Mouse (Mus musculus) urinary bladder, adult 2 months (tissue): ENCODE measurements around the gene Spock1. TPM values are rescaled to one million over a fixed set of nuclear protein-coding genes. Genes with fewer than 3 reads are reported as not detected.

Experiments
- DNase-seq: peaks from one replicate; pipeline ENCODE4 v3.0.0; 2022; ENCODE audit warnings: low spot score
- polyA plus RNA-seq: library from polyadenylated mRNA; depleted of rRNA; stranded (reverse); fragments of >200 nt; gene quantifications from 2 replicates; pipeline ENCODE4 v1.2.3, GENCODE M21; 2012

The Spock1 gene
- polyA plus RNA-seq, 1 experiment: 0.11 TPM

GRCm38 (mm10) chr13:57865029-57865428, 43.1 kb downstream of the Spock1 start:
- DNase-seq: no peak

- DNase-seq: no peak
Measured at GRCm38 (mm10) chr13:57858491-57858890, 49.6 kb downstream of the Spock1 start.

DNA sequence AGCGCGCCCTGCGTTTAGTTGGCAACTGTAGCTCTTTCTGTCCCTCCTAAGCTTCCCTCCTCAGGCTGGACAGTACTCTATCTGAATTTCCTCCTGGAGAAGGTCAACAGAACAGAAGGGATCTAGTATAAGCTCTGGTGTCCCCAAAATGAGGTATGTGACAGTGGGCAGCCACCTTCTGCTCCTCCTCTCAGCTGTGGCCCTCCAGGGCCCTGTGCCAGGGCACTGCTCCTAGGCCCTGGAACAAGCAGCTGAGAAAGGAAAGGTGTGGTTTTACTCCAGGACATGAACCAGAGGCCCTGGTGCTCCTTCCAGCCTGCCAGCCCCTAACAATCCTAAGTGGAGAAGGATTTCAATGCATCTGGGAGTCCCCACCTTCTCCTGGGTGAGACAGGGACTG, 51.1 kb downstream of the Spock1 start:
- no peak for DNase-seq

DNA sequence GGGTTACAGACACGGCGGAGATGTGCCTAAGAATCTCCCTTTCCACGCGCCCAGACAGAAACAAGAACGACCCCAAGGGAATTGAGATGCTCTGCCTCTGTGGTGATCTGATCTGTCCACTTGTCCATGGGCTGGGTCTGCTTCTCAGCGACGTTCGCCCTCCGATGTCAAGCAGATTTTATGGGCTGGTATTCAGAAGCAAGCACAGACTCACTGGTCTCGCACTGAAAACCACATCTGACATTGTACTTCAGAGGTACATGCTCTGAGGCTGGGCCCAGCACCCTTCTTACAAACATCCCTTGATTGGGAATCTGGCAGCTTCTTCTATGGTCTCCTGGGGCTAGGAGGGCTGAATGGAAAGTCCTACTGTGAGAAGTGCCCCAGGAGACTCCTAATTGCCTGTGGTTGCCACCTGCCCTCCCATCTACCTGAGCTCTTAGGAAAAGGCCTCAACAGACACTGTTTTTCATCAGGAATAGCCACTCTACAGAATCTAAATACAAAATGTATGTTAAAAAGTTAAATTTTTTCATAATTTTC, 51.8 kb downstream of the Spock1 start:
- no peak for DNase-seq

- no peak for DNase-seq
Measured at GRCm38 (mm10) chr13:57855766-57856165, 52.4 kb downstream of the Spock1 start.

DNA sequence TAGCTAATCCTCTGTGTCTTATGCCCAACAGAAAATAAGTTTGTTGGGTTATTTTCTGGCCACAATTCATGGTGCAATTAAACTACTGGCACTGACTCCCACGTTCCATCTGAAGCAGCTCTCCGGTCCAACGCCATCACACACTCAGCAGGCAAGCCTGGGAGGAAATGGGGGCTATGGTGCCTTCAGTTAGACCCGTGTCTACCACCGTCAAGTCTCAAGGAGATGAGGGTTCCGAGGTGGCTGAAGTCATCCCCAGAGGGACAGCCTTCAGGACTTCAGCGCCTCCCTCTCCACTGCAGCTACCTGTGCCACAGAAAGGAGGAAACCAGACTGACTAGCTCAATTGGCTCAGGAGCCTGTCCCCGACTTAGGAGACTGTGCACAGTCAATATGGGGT, 53.7 kb downstream of the Spock1 start:
- DNase-seq: no peak

- no peak for DNase-seq
Measured at GRCm38 (mm10) chr13:57853621-57854020, 54.5 kb downstream of the Spock1 start.

- no peak for DNase-seq
Measured at GRCm38 (mm10) chr13:57853156-57853555, 55.0 kb downstream of the Spock1 start.

DNA sequence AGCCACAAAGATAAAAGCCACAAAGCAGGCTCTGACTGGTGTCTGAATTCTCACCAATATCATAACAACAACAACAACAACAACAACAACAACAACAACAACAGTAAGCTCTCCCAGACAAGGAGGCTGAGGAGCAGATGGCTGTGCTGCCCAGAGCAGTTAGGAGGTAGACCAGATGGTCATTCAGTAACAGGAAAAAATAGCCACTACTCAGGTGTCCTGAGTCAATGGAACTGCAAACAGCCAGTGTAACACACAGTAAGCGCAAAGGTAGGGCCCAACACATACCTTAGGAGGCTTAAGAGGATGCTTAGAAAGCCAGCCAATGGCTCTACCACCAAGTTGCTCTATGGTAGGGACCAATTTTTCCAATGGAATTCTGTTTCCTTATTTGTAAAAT, 59.2 kb downstream of the Spock1 start:
- no peak for DNase-seq

GRCm38 (mm10) chr13:57847101-57847500, 61.0 kb downstream of the Spock1 start:
- DNase-seq: no peak

DNA sequence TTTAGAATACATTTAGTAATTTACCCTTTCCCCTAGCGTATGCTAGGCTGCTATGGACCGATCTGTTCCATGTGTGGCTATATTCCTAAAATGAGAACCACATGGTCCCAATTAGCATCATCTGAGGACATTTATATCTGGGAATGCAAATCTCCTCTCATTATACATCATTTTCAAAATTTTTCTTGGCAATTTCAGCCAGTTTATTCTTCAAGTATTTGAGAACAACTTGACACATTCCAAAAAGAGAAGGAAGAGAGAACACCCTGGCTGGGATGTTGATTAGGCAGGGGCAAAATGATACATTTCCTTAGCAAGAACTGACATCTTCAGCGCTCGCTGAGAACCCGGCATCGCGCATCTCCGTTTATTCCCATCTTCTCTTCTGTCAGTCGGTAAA, 61.7 kb downstream of the Spock1 start:
- no peak for DNase-seq

DNA sequence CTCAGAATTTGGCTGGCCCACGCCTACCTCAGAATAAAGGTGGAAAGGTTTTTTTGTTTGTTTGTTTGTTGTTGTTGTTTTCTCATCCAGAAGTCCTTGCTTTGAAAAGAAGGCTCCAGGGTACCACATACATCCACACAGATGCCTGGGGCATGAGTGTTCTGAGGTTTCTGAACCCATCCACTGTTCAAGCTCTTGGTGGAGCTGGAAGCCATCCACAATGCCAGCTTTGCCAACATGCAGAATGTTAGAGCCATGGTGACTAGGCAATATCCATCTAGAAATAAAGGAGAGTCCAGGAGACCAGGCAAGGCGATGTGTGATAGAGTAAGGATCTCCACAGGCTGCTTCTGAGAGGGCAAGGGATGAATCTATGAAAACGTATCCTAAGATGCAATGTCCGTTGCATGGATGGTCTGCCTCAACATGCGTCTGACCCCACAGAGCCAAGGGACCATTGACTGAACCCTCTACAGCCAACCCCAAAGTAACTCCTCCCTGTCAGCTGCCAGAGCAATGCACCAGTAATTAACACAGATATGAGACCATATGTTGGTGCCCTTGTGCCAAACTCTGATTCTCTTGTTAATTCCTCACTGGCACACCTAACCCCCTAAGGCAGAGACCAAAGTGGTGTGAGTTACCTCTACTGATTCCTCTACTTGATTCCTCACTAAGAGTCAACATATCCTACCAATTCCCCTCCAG, 66.8 kb downstream of the Spock1 start:
- DNase-seq: no peak

DNA sequence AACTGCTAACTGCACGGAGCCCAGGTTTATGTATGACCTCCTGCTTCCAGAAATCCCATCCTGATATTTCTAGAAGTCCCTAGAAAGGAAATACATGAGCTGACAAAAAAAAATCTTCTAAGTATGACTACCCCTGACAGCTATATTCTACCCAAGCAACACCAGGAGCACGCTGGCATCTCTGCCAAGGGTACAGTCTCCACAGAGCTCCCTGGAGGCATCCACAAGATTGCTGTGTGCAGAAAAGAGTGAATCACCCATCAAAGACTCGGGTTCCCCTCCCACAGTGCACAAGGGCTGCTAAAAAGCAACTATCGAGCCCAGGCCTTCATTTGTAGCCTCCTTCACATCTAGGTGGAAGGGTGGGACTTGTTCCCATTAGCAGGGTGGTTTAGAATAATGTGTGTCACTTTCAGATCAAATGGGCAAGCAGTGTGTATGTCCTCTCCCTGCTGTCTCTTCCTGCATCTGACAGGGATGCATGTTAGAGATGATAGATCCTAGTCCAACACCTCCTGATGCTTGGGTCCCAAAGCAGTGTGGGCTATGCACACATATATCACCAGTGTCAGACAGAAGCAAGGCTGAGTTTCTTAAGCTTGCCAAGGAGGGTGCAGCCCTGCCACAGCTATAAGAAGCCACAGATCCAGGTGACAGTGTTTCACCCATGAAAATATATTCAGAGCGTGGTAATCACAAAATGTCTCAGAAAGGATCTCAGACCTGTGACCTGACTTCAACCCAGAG, 70.3 kb downstream of the Spock1 start:
- no peak for DNase-seq

DNA sequence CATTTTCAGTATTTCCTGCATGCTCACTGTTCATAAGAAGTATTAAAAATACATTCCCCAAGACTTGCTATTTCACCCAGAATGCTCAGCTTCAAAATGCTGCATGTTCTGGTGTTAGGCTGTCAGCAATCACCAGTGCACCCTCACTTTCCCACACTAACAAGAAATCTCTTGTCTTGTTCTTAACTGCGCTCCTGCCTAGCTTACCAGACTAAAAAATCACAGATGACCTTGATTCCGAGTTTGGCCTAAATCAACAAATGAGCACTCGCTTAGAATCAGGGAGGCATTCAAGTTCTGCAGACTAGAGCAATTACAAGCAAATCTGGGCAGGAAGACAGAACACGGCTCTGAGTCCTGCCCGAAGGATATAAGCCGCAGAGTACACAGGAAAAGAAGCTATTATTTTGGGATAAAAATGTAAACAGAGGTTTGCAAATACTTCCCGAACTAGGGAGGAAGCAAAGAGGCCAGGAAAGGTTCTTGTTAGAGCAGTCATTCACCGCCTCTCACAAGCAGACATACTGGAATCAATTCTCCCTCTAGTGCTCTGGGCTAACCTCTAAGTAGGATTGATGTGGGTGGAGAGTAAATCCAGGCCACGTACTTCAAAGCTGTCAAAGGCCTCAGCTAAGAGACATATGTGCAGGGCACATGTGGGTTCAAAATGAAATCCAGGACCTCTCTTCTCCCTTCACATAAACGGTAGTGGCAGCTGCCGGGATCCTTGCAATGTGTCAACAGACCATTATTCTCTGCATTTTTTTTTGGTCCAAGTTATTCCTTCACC, 76.6 kb downstream of the Spock1 start:
- no peak for DNase-seq

GRCm38 (mm10) chr13:57830896-57831295, 77.2 kb downstream of the Spock1 start:
- no peak for DNase-seq

DNA sequence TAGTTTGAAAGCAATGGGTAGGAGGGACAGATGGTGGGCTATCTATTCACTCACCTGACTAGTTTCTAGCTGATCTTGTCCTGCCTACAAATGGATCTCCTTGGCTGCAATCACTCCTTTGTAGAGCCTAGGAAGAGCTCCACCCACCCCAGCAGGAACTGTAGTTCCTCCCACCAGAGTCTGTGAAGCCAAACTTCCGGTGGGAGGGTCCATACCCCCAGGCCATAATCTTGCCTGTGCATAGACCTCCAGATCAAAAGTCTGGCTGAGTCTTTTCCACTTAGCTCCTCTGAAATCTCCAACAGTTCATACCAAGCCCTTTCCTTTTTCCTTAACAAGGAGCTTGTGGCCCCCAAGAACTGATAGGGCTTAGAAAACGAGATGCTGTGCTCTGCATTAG, 78.0 kb downstream of the Spock1 start:
- no peak for DNase-seq

DNA sequence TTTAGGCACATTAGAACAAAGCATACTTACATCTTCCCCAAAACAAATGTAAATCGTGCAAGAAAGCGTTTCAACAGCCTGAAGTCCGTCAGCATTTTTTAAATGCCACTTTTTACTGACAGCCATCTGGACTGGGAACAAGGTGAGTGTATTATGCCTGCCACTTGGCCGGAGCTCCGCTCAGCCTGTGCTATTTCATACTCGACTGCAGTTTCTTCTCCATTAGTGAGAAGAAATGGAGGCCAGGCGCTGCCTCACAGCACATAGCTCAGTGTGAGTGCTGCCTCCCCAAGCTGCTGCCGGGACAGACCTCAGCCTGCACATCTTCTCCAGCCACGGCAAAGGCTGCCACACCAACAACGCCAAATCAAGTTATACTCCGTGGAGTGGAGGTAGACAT, 91.9 kb downstream of the Spock1 start:
- DNase-seq: no peak

DNA sequence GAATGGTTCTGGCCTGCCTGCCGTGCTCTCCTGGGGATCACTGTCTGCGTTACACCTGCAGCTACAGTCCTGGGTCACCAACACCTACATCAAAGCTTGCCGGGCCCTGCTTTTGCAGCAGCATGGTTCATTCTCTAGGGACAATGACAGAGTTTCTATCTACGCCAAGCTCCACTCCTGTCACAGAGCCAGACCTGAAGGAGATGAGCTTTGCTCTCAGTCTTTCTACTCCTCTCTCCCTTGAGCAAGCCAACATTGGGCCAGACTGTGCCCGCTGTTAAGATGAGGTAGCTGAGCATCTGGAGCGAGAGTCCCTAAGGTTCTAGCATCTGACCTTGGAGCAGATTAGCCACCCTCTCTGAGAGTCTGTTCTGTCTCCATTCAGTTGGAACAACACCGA, 95.5 kb downstream of the Spock1 start:
- DNase-seq: no peak

GRCm38 (mm10) chr13:57811253-57811652, 96.9 kb downstream of the Spock1 start:
- DNase-seq: no peak

GRCm38 (mm10) chr13:57810816-57811215, 97.3 kb downstream of the Spock1 start:
- no peak for DNase-seq

- DNase-seq: no peak
Measured at GRCm38 (mm10) chr13:57810083-57810482, 98.0 kb downstream of the Spock1 start.

- DNase-seq: no peak
Measured at GRCm38 (mm10) chr13:57809603-57810002, 98.5 kb downstream of the Spock1 start.
